Mouse (Mus musculus): ENCODE results near the gene Ctu1. TPM values are rescaled to one million over a fixed set of nuclear protein-coding genes. Genes with fewer than 3 reads are reported as not detected.

Ctu1 gene
- total RNA-seq, 2 experiments from 2014 or later: 5.4 to 7.1 TPM

DNA sequence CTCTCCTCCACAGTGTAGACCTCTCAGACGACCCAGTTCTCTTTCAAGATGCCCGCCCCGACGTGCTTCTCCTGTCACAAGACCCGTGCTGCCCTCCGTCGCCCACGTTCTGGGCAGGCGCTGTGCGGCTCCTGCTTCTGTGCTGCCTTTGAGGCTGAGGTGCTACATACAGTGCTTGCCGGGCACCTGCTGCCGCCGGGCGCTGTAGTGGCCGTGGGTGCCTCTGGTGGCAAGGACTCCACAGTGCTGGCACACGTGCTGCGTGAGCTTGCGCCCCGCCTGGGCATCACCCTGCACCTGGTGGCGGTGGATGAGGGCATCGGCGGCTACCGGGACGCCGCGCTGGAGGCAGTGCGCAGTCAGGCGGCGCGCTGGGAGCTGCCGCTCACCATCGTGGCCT, 3.3 kb downstream of the Ctu1 start:
- ATAC-seq (replicated peaks; ENCODE audit: poor library complexity): no peak

DNA sequence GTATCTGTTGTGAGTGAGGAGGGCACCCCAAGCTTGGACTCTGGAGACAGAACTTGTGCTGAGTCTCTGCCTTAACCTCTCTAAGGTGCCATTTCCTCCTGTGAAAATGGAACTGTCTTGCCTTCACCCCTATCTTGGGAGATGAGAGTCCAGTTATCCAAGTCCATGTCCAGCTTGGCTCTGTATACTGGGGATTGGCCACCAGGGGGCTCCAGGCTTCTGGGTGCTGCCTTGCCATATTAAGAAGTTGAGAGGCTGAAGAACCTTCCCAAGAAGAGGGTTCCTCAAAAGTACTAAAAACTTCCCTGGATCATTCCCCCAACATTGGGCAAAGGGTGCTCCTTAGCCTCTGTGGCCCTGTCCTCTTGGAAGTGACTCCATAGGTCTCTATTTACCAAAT, 6.7 kb downstream of the Ctu1 start:
- peak; percentile 50; the same call in 1 of the 2 replicates for ATAC-seq (replicated peaks; ENCODE audit: poor library complexity)

DNA sequence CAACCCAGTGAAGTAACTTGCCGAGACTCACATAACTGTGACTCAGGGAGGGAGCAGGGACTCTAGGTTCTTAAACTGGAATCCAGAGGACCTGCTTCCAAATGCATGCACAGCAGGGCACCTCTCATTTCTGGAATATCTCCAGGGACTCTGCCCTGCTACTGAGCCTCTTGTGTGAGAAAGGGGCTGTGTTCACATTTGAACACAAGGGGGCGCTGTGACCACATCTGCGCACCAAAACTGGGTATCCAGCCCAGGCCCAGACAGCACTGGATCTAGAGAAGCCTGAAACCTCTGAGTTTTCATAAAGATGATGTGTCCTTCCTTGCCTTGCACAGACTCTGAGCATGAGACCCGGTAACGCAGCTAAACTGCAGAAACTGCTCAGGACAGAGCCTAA, 9.1 kb downstream of the Ctu1 start:
- ATAC-seq (replicated peaks; ENCODE audit: poor library complexity): peak; percentile 82

DNA sequence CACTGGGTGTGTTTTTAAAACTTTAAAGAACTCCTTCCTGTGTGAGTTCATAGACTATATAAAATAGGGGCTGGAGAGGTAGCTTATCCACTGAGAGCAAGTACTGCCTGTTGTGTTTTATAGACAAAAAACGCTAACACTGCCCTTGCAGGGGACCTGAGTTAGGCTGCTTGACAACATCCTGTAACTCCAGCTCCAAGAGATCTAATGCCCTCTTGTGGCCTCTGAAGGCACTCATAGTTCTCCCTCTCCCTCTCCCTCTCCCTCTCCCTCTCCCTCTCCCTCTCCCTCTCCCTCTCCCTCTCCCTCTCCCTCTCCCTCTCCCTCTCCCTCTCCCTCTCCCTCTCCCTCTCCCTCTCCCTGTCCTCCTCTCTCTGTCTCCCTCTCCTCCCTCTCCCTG, 10.7 kb downstream of the Ctu1 start:
- peak; percentile 52; the same call in 1 of the 2 replicates for ATAC-seq (replicated peaks; ENCODE audit: poor library complexity)

DNA sequence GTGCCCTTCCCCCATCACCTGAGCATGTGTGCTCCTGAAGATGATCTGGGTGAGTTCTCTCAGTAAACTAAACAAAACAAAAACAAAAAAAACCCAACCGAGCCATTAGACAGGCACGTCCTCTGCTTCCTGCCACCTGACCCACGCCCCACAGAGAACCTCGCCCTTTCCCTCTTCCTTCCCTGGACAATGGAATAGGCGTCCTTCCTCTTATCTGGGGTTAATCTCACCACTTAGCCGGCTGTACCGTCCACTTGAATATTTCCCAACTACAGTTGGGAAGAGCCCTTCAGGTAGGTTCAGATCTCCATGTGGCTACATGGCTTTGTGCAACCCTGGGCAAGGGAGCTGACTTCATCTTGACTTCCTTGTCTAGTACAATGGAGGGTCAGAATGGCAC, 13.3 kb downstream of the Ctu1 start:
- no peak for ATAC-seq (replicated peaks; ENCODE audit: poor library complexity)

DNA sequence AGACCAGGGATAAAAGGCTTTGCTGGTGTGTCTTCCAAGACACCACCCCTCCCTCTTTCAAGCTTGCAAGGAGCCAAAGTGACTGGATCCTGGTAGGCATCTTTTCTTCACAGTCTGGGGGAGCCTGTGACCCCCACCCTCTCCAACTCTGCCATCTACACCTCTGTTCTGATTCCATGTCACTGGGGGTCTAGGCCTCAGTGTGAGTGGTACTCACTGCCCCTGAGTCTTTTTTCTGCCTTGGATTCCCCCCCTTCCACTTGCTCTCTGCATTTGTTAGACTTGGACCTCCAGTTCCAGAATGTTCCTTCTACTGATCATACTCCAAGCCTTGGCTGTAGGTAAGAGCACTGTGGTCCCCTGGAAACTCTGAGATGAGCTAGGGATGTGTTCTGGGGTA, 18.3 kb downstream of the Ctu1 start, which contains the start of gene Klk14:
Gene Klk14, plus strand, starts transcription at position 301 of the 400 bp plus-strand sequence.
- no peak for ATAC-seq (replicated peaks; ENCODE audit: poor library complexity)

DNA sequence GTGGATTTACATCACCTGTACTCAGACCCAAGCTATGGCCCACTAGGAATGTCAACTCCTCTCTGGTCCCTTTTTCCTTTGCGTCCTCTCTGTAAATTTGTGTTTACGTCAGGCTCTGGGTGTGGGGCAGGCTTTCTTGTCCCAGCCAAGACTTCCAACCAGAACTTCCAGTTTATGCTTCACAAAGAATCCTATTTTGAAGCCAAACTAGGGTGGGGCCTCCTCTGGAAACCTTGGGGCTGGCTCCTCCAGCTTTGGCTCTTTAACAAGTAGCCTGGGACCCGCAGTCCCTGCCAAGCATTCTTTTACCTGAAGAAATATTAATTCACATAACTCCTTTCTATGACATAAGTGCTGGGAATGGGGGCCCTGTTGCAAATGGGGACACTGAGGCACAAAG, 38.2 kb downstream of the Ctu1 start:
- ATAC-seq (replicated peaks; ENCODE audit: poor library complexity): no peak

DNA sequence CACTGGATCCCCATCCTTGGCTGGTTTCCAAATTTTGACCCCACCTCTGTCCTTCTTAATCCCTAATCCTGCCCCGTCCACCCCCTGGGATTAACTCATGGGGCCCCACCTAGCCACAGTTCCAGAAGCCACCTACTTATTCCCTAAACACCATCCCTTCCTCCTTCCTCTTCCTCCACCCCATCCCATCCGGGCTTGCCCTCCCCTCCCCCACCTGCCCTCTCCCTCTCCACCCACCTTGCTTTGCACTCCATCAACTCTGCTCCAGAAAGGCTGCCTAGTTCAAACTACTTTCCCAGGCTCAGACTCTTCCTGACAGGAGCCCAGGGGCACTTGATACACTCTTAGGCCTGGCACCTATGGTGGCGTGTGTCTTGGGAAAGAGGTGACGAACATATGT, 40.5 kb downstream of the Ctu1 start, which contains the start of gene Klk13:
Gene Klk13, plus strand, starts transcription at position 301 of the 400 bp plus-strand sequence.
- no peak for ATAC-seq (replicated peaks; ENCODE audit: poor library complexity)

DNA sequence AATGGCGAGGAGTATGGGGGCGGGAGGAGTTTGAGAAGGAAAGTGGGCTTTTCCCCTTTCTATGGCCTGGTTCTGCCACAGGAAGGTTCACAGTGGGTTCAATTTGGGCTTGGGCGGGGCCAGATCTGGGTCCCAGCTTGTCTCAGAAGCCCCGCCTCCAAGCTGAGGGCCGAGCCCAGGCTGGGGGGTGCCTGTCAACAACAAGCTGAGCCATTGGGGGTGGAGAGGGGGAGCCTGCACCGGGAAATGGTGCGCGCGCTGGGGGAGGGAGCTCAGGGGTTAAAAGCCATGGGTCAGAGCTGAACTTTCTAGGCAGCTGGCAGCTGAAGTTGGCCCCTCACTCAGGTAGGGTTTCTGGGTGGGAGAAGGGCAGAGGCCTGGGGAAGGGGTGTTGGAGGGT, 41.1 kb downstream of the Ctu1 start:
- no peak for ATAC-seq (replicated peaks; ENCODE audit: poor library complexity)

DNA sequence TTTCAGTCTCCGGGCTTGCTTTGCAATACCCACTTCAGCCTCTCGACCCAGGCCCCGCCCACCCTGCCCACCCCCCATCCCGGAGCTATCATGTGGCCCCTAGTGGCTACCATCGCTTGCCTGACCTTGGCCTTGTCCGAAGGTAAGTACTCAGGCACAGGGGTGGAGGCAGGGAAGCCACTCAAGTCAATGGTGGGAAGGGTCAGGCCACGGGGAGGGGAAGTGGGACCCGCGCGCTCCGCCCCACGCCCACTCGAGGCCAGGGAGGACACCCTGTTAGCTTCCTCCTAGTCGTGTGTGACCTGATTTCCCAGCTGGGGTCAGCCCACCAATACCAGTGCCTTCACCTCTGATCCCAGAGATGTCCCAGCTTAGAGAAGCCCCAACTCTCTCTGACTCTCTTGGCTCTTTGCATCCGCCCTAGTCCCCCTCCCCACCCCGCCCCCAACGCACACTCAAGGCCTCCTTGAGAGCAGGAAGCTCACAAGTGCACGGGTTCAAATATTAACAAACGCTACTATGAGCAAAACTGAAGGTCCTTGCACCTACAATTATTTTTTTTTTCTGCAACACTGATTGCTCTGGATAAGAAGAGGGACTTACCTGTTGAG, 42.0 kb downstream of the Ctu1 start:
- no peak for ATAC-seq (replicated peaks; ENCODE audit: poor library complexity)

Other genes starting within 250 kb of the Ctu1 start
- 0.42 TPM in 1 of 2 replicates, not detected in the other for gene Lim2, start 244.3 kb upstream of the Ctu1 start, total RNA-seq (2015)
- gene Lim2, start 244.3 kb upstream of the Ctu1 start, total RNA-seq (2017): not detected in 2 replicates
- 1,033 and 1,153 TPM in 2 replicates for gene Nkg7, start 234.9 kb upstream of the Ctu1 start, total RNA-seq (2015)
- gene Nkg7, start 234.9 kb upstream of the Ctu1 start, total RNA-seq (2017): 382 and 449 TPM in 2 replicates
- 0.49 and 0.66 TPM in 2 replicates for gene Cldnd2, start 231.2 kb upstream of the Ctu1 start, total RNA-seq (2015)
- not detected in 2 replicates for gene Cldnd2, start 231.2 kb upstream of the Ctu1 start, total RNA-seq (2017)
- gene Etfb, start 227.9 kb upstream of the Ctu1 start, total RNA-seq (2015): 450 and 456 TPM in 2 replicates
- gene Etfb, start 227.9 kb upstream of the Ctu1 start, total RNA-seq (2017): 759 and 825 TPM in 2 replicates
- not detected in 2 replicates for gene Gm45233, start 227.9 kb upstream of the Ctu1 start, total RNA-seq (2015)
- gene Gm45233, start 227.9 kb upstream of the Ctu1 start, total RNA-seq (2017): 1.8 and 2.3 TPM in 2 replicates
- gene Vsig10l, start 208.9 kb upstream of the Ctu1 start, total RNA-seq (2015): 6.4 and 6.5 TPM in 2 replicates
- 4.6 and 6.1 TPM in 2 replicates for gene Vsig10l, start 208.9 kb upstream of the Ctu1 start, total RNA-seq (2017)
- not detected in 2 replicates for gene Iglon5, start 181.9 kb upstream of the Ctu1 start, total RNA-seq (2015)
- gene Iglon5, start 181.9 kb upstream of the Ctu1 start, total RNA-seq (2017): not detected in 2 replicates
- gene 4931406B18Rik, start 166.1 kb upstream of the Ctu1 start, total RNA-seq (2015): not detected in 2 replicates
- gene 4931406B18Rik, start 166.1 kb upstream of the Ctu1 start, total RNA-seq (2017): not detected in 2 replicates
- 6.5 and 9.1 TPM in 2 replicates for gene Cd33, start 127.6 kb upstream of the Ctu1 start, total RNA-seq (2015)
- 4.2 and 4.9 TPM in 2 replicates for gene Cd33, start 127.6 kb upstream of the Ctu1 start, total RNA-seq (2017)
- gene Zfp658, start 109.8 kb upstream of the Ctu1 start, total RNA-seq (2015): 0.54 and 1.1 TPM in 2 replicates
- gene Zfp658, start 109.8 kb upstream of the Ctu1 start, total RNA-seq (2017): 1.0 and 2.1 TPM in 2 replicates
- gene Zfp719, start 92.4 kb upstream of the Ctu1 start, total RNA-seq (2015): 11.6 and 12.4 TPM in 2 replicates
- 6.8 and 7.3 TPM in 2 replicates for gene Zfp719, start 92.4 kb upstream of the Ctu1 start, total RNA-seq (2017)
- 0.96 and 1.8 TPM in 2 replicates for gene Zfp819, start 64.8 kb upstream of the Ctu1 start, total RNA-seq (2015)
- gene Zfp819, start 64.8 kb upstream of the Ctu1 start, total RNA-seq (2017): 0.91 and 2.2 TPM in 2 replicates
- not detected in 2 replicates for gene Ceacam18, start 37.3 kb upstream of the Ctu1 start, total RNA-seq (2015)
- gene Ceacam18, start 37.3 kb upstream of the Ctu1 start, total RNA-seq (2017): not detected in 2 replicates
- gene Siglece, start 11.9 kb upstream of the Ctu1 start, total RNA-seq (2015): 7.2 and 13.1 TPM in 2 replicates
- 7.2 and 8.9 TPM in 2 replicates for gene Siglece, start 11.9 kb upstream of the Ctu1 start, total RNA-seq (2017)
- not detected in 2 replicates for gene Klk14, start 18.4 kb downstream of the Ctu1 start, total RNA-seq (2015)
- gene Klk14, start 18.4 kb downstream of the Ctu1 start, total RNA-seq (2017): not detected in 2 replicates
- not detected in 2 replicates for gene Klk13, start 40.6 kb downstream of the Ctu1 start, total RNA-seq (2015)
- gene Klk13, start 40.6 kb downstream of the Ctu1 start, total RNA-seq (2017): not detected in 2 replicates
- gene Klk12, start 96.9 kb downstream of the Ctu1 start, total RNA-seq (2015): not detected in 2 replicates
- not detected in 2 replicates for gene Klk12, start 96.9 kb downstream of the Ctu1 start, total RNA-seq (2017)
- gene Klk11, start 102.6 kb downstream of the Ctu1 start, total RNA-seq (2015): not detected in 2 replicates
- not detected in 2 replicates for gene Klk11, start 102.6 kb downstream of the Ctu1 start, total RNA-seq (2017)
- not detected in 2 replicates for gene Klk10, start 109.0 kb downstream of the Ctu1 start, total RNA-seq (2015)
- not detected in 2 replicates for gene Klk10, start 109.0 kb downstream of the Ctu1 start, total RNA-seq (2017)
- gene Klk9, start 119.9 kb downstream of the Ctu1 start, total RNA-seq (2015): not detected in 2 replicates
- gene Klk9, start 119.9 kb downstream of the Ctu1 start, total RNA-seq (2017): not detected in 2 replicates
- gene Klk8, start 125.6 kb downstream of the Ctu1 start, total RNA-seq (2015): 20.1 and 26.6 TPM in 2 replicates
- gene Klk8, start 125.6 kb downstream of the Ctu1 start, total RNA-seq (2017): 12.5 and 13.3 TPM in 2 replicates
- gene Klk7, start 139.3 kb downstream of the Ctu1 start, total RNA-seq (2015): not detected in 2 replicates
- gene Klk7, start 139.3 kb downstream of the Ctu1 start, total RNA-seq (2017): not detected in 2 replicates
- gene Klk6, start 152.5 kb downstream of the Ctu1 start, total RNA-seq (2015): not detected in 2 replicates
- not detected in 2 replicates for gene Klk6, start 152.5 kb downstream of the Ctu1 start, total RNA-seq (2017)
- gene Klk5, start 170.0 kb downstream of the Ctu1 start, total RNA-seq (2015): not detected in 2 replicates
- gene Klk5, start 170.0 kb downstream of the Ctu1 start, total RNA-seq (2017): not detected in 2 replicates
- not detected in 2 replicates for gene Klk4, start 209.1 kb downstream of the Ctu1 start, total RNA-seq (2015)
- not detected in 2 replicates for gene Klk4, start 209.1 kb downstream of the Ctu1 start, total RNA-seq (2017)